Mouse (Mus musculus) spleen, adult 18-20 months (tissue): Measurements from ENCODE around the gene Crtac1.
A peak's percentile ranks its signal among the peaks of the same experiment; 100 is the strongest.

Experiments used
- DNase-seq, 2 experiments: peaks; one replicate each; pipeline ENCODE4 v3.0.0; 2022; ENCODE audit warnings: mixed read lengths in 2 of 2

The Crtac1 gene

GRCm38 (mm10) chr19:42272003-42272963 lies 159.3 kb downstream of the Crtac1 start:
- peak; percentile 18 to 69 for DNase-seq

- DNase-seq = no peak
Observed at GRCm38 (mm10) chr19:42271182-42271581, 160.4 kb downstream of the Crtac1 start.

- DNase-seq = no peak
Observed at GRCm38 (mm10) chr19:42270119-42270518, 161.5 kb downstream of the Crtac1 start.

- no peak for DNase-seq
Observed at GRCm38 (mm10) chr19:42268337-42268736, 163.2 kb downstream of the Crtac1 start.

GRCm38 (mm10) chr19:42263524-42263923 lies 168.1 kb downstream of the Crtac1 start:
- no peak for DNase-seq

GRCm38 (mm10) chr19:42260486-42260885 lies 171.1 kb downstream of the Crtac1 start:
- no peak for DNase-seq

GRCm38 (mm10) chr19:42258596-42258995 lies 173.0 kb downstream of the Crtac1 start:
- no peak for DNase-seq

GRCm38 (mm10) chr19:42258031-42258430 lies 173.6 kb downstream of the Crtac1 start:
- no peak for DNase-seq

- no peak for DNase-seq
Observed at GRCm38 (mm10) chr19:42257241-42257635, 174.3 kb downstream of the Crtac1 start.

- DNase-seq = no peak
Observed at GRCm38 (mm10) chr19:42256611-42257240, 174.9 kb downstream of the Crtac1 start.

GRCm38 (mm10) chr19:42255784-42256610 lies 175.6 kb downstream of the Crtac1 start:
- peak in 1 of 2 experiments; percentile 13 for DNase-seq

- DNase-seq = no peak
Observed at GRCm38 (mm10) chr19:42255438-42255783, 176.2 kb downstream of the Crtac1 start.

- no peak for DNase-seq
Observed at GRCm38 (mm10) chr19:42249976-42250914, 181.3 kb downstream of the Crtac1 start.

- no peak for DNase-seq
Observed at GRCm38 (mm10) chr19:42247519-42247918, 184.1 kb downstream of the Crtac1 start, which contains the start of gene Golga7b. Gene Golga7b (plus strand): TSS chr19:42247574.

- no peak for DNase-seq
Observed at GRCm38 (mm10) chr19:42246626-42247025, 185.0 kb downstream of the Crtac1 start.

GRCm38 (mm10) chr19:42243401-42243800 lies 188.2 kb downstream of the Crtac1 start:
- DNase-seq = no peak

GRCm38 (mm10) chr19:42240881-42241280 lies 190.7 kb downstream of the Crtac1 start:
- no peak for DNase-seq

GRCm38 (mm10) chr19:42238341-42238715 lies 193.3 kb downstream of the Crtac1 start:
- no peak for DNase-seq

- no peak for DNase-seq
Observed at GRCm38 (mm10) chr19:42237602-42238340, 193.8 kb downstream of the Crtac1 start.
